Mouse (Mus musculus) E14TG2a.4 (cell line): ENCODE measurements around the gene Dapp1.
A peak's percentile ranks its signal among the peaks of the same experiment; 100 is the strongest.
"Not testable (repeated sequence)": the region's sequence is repeated elsewhere in the genome, so short reads cannot be mapped to it uniquely, and the experiment has no call there.

Experiments
- H3K27me3 ChIP-seq: 2 replicates; pipeline ENCODE4 v1.6.1; 2014; ENCODE audit warnings: low read length, control low read depth; ENCODE audit not compliant: insufficient read depth
- H3K36me3 ChIP-seq: 2 replicates; pipeline ENCODE4 v1.6.1; 2014; ENCODE audit warnings: low read length, control low read depth; ENCODE audit not compliant: insufficient read depth
- H3K4me1 ChIP-seq: replicated peaks from 2 replicates; pipeline ENCODE4 v1.6.1; 2014; ENCODE audit warnings: low read depth, low read length, control low read depth
- H3K4me3 ChIP-seq: replicated peaks from 2 replicates; pipeline ENCODE4 v1.5.1; 2014; ENCODE audit warnings: mild to moderate bottlenecking, low read length
- H3K9me3 ChIP-seq: 2 replicates; pipeline ENCODE4 v1.6.1; 2014; ENCODE audit warnings: low read length, control low read depth
- CTCF ChIP-seq: conservative IDR thresholded peaks from 2 replicates; pipeline ENCODE4 v1.5.1; 2014; ENCODE audit warnings: low read length
- NANOG ChIP-seq: IDR thresholded peaks from 2 replicates; pipeline ENCODE4 v1.6.1; 2014; ENCODE audit warnings: borderline replicate concordance, low read length, mixed read lengths
- POU5F1 ChIP-seq: IDR thresholded peaks from 2 replicates; pipeline ENCODE4 v1.6.1; 2014; ENCODE audit warnings: low read length, borderline replicate concordance

The Dapp1 gene

DNA sequence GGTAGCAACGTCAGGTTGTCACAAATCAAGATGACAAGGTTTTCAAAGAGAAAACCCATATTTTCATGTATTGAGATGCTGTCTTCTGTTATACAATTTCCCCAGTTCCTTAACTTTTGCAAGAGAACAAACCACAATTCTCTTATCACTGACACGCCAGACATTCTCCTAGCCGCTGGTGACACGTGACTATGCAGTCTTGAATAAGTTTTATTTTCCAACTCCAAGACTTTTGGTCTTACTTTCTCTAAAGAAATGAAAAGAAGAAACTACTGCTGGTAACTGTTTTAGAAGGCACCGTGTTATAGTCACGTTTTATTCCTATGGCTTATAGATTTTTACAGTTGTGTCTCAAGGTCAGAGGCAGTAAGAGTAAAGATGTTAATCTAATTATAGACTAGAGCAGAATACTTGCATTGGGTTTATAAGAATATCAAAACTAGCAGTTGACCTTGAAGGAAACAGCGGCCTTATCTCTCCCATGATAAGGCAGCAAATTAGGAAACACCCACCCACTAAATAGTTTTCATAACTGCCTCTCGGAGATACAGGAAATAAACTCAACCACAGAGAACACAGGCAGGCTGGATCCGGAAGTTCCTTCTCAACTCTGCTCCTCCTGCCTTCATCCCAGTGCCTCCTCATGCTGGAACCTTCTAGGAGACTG lies 12.4 kb downstream of the Dapp1 start:
- H3K4me1 ChIP-seq, result peaks cover 60% of the 10 kb centered on the region
- H3K4me3 ChIP-seq, result peak overlapping the region; percentile 53
- H3K36me3 ChIP-seq, result peaks cover 30% of the 10 kb centered on the region
- no peaks in the 10 kb centered on the region for H3K9me3 ChIP-seq
- TF ChIP-seq NANOG (no peak), POU5F1 (no peak), CTCF (no peak)
- H3K27me3 ChIP-seq, result no peaks in the 10 kb centered on the region

DNA sequence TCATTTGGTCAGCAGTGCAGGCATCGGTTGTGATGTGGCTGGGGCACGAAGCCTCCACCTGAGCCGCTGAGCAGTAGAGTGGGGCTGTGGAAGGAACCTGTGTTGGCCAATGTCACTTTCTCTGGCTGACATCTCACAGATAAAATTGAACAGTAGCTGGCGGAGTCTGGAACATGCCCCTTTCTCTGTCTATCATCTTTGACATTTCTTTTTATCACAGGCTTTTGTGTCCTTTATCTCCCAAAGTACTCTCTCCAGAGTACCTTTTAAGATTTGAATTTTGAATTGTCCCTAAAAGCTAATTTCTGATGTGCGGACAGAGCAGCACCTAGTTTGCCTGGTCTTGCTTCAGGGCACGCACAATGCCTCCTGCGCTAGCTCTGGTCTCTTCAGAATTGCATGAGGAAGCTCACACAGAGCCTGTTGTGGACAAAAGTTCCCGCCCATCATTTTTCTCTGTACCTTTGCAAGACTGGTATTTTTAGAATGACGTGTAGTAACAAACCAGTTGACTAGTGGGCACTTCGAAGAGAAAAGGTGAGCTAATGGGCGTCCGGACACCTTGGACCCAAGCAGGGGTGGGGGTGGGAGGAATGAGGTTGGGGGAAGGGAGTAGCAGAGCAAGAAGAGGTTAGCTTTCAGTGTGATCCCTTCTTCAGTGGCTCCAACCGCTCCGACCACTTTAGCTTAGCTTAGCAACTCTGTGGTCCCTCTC lies 13.1 kb downstream of the Dapp1 start:
- peaks cover 54% of the 10 kb centered on the region for H3K4me1 ChIP-seq
- peaks cover 37% of the 10 kb centered on the region for H3K36me3 ChIP-seq
- no peaks in the 10 kb centered on the region for H3K27me3 ChIP-seq
- H3K4me3 ChIP-seq, result peak overlapping the region; percentile 53
- H3K9me3 ChIP-seq, result no peaks in the 10 kb centered on the region
- TF ChIP-seq POU5F1 (no peak), CTCF (no peak), NANOG (no peak)

DNA sequence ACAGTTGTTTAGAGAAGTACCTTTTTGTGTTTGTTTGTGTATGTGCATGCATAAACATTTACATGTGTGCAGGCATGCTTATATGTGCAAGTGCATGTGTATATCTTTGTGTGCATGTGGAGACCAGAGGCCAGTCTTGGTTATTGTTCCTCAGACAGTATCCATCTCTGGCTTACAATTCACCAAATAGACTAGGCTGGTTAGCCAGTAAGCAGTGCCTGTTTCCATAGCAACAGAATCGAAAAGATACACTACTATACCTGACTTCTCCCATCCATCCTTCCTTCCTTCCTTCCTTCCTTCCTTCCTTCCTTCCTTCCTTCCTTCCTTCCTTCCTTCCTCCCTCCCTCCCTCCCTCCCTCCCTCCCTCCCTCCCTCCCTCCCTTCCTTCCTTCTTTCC lies 17.3 kb downstream of the Dapp1 start:
- not testable (repeated sequence) for H3K9me3 ChIP-seq

DNA sequence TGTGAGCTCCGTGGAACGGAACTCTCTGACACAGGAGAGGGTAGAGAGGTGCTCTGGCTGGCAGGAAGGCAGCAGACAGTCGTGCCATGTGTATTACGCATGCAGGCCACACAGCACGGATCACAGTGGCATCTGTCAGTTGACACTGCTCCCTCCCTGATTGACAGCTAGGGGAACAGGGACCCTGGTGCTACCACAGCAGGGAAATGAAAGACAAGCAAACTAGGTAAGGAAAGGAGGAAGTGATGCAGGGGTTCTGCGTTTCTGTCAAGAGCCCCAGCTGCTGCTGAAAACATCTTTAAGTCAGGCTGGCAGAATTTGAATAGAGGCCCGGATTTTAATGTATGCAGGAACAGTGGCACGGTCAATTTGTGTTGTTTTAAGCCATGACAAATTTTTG lies 17.8 kb downstream of the Dapp1 start:
- Histone ChIP-seq H3K9me3 (no peaks in the 10 kb centered on the region), H3K27me3 (no peaks in the 10 kb centered on the region), H3K4me1 (peaks cover 20% of the 10 kb centered on the region), H3K4me3 (no peak overlapping the region), H3K36me3 (peaks cover 70% of the 10 kb centered on the region)
- TF ChIP-seq CTCF (no peak), NANOG (no peak), POU5F1 (no peak)

More for the DNA sequence above, 17.3 kb downstream of the Dapp1 start:
- Histone ChIP-seq H3K36me3 (peaks cover 68% of the 10 kb centered on the region), H3K4me1 (peaks cover 25% of the 10 kb centered on the region)
- H3K4me3 ChIP-seq, H3K27me3 ChIP-seq: not testable (repeated sequence)

DNA sequence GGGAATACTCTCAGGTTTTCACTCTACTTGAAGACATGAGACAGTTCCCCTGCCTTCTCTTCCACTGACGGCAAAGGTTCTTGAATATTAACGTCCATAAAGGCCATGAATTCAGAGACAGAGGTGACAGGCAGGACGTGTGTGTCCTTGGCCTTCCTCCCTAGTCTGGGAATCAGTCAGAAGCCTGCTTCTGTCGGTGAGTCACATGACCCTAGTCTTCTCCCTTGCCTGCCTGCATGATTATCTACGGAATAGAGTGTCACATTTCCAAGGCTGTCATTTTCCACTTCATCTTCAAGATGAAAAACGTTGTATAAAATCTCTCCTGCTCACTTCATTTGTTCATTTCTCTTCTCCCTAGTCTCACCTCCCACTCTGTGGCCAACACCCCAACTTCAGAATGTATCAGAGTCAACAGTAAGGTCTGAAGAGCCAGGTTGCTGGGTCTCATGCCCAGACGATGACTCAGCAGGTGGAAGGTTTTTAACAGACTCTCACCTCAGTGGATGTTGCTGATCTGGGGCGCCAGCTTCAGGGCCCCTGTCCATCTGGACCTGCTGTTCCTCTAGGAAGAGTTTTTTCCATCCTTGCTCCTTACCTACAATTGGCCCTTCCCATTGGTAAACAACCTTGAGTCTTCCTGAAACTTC lies 19.5 kb downstream of the Dapp1 start:
- Histone ChIP-seq H3K9me3 (no peaks in the 10 kb centered on the region), H3K36me3 (peaks cover 71% of the 10 kb centered on the region), H3K4me3 (no peak overlapping the region), H3K4me1 (peaks cover 11% of the 10 kb centered on the region), H3K27me3 (no peaks in the 10 kb centered on the region)
- TF ChIP-seq CTCF (no peak), NANOG (no peak), POU5F1 (no peak)

DNA sequence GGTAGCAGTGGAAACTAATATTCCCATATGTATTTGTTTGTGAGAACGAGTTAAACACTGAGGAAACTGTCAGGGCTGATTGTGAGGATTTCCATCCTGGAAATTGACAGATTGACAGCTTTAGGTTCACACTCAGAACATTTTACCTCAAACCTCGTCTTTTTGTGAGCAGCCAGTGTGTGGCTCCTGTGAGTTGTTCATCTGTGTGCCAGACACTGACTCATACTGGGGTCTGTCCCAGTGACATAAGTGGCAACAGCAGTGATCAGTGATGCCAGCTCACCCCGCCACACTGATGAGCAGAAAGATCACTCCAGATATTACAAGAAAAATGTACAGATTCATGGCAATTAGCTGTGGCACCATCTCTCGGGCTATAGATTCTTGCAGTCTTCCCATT lies 21.9 kb downstream of the Dapp1 start:
- Histone ChIP-seq H3K36me3 (peaks cover 52% of the 10 kb centered on the region), H3K9me3 (no peaks in the 10 kb centered on the region), H3K4me3 (no peak overlapping the region), H3K4me1 (peaks cover 34% of the 10 kb centered on the region), H3K27me3 (no peaks in the 10 kb centered on the region)
- TF ChIP-seq NANOG (no peak), CTCF (no peak), POU5F1 (no peak)

DNA sequence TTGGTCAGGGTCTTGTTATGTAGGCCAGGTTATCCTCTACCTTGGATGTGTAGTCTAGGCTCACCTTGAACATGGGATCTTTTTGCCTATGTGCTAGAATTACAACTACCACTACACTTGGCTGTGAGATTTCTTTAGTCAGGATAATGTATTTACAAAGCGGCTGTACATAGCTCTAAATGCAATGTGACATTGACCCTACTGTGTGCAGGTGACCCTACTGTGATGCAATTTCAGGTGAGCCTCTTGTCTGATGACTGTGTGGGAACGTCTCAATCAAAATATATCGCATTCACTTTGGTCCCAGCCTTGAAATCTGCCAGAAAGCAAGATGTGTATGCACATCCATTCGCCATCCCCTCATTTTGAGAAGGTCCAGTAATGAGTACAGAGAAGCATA lies 23.0 kb downstream of the Dapp1 start:
- TF ChIP-seq NANOG (no peak), CTCF (no peak), POU5F1 (no peak)

DNA sequence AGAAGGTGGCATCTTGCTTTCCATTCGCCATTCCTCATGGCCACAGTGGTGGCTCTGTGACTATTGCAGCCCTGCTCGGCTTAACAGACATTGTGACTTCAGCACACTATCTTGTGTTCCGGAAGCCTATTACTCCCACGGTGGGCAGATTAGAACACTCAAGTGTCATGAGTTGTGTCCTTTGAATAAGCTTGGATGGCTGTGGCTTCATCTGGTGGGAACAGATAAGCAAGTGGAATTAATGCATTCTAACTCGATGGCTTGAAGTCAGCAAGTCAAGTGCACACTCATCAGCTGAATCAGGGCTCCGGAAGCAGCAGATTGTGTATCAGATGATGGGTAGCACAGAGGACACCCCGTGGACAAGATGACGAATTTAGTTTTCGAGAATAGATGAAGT lies 23.5 kb downstream of the Dapp1 start:
- H3K9me3 ChIP-seq, result no peaks in the 10 kb centered on the region
- TF ChIP-seq NANOG (no peak), POU5F1 (no peak), CTCF (no peak)
- peaks cover 42% of the 10 kb centered on the region for H3K36me3 ChIP-seq

More for the DNA sequence above, 23.0 kb downstream of the Dapp1 start:
- Histone ChIP-seq H3K27me3 (no peaks in the 10 kb centered on the region), H3K9me3 (no peaks in the 10 kb centered on the region), H3K4me3 (no peak overlapping the region), H3K4me1 (peaks cover 45% of the 10 kb centered on the region), H3K36me3 (peaks cover 46% of the 10 kb centered on the region)

DNA sequence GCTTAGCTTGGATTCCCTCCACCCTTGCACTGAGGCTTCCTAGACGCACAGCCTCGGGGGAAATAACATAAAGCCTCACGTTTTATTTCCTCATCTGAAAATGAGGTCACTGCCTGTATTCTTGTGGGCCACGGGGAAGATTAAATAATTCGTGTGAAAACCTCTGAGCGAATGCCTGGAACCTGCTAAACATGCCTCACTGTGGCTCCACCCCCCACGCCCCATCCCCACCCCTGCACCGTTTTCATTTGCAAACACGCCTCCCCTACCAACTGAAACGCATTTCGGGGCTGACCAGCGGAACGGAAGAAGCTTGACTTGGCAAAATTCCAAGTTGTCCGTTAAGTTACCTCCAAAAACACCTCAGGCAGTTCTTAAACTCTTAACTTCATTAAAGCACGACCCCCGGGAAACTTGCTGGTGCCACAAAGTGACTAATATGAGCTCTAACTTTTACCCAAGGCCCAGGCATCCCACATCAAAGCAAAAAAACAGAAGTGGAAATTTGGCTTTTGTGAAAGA lies 25.7 kb downstream of the Dapp1 start:
- H3K4me3 ChIP-seq, result peak overlapping the region; percentile 68
- H3K27me3 ChIP-seq, result no peaks in the 10 kb centered on the region
- no peaks in the 10 kb centered on the region for H3K9me3 ChIP-seq
- peaks cover 24% of the 10 kb centered on the region for H3K36me3 ChIP-seq
- peaks cover 60% of the 10 kb centered on the region for H3K4me1 ChIP-seq
- no peak for TF ChIP-seq NANOG
- TF ChIP-seq CTCF, result no peak
- TF ChIP-seq POU5F1, result no peak

More for the DNA sequence above, 23.5 kb downstream of the Dapp1 start:
- no peak overlapping the region for H3K4me3 ChIP-seq
- no peaks in the 10 kb centered on the region for H3K27me3 ChIP-seq
- H3K4me1 ChIP-seq, result peaks cover 49% of the 10 kb centered on the region
